Mouse (Mus musculus) C2C12 (cell line): ENCODE results near the gene Abl2. TPM values are rescaled to one million over a fixed set of nuclear protein-coding genes. Genes with fewer than 3 reads are reported as not detected.

Source experiments
- H3K27me3 ChIP-seq: one replicate; pipeline ENCODE4 v1.6.1; 2011; ENCODE audit not compliant: control insufficient read depth, insufficient read depth, insufficient read length
- H3K36me3 ChIP-seq: one replicate; pipeline ENCODE4 v1.6.1; 2011; ENCODE audit not compliant: control insufficient read depth, insufficient read depth
- H3K4me3 ChIP-seq: one replicate; pipeline ENCODE4 v1.5.1; 2011; ENCODE audit warnings: mild to moderate bottlenecking, control low read depth; ENCODE audit not compliant: poor library complexity, insufficient read depth, severe bottlenecking
- H3K79me2 ChIP-seq: one replicate; pipeline ENCODE4 v1.6.1; 2011; ENCODE audit not compliant: control insufficient read depth, insufficient read depth
- H3K79me3 ChIP-seq: one replicate; pipeline ENCODE4 v1.6.1; 2011; ENCODE audit warnings: low read depth, control low read depth
- H3ac ChIP-seq: one replicate; pipeline ENCODE3; 2011; ENCODE audit warnings: low read depth; ENCODE audit not compliant: control insufficient read depth, insufficient read length
- CEBPB ChIP-seq: IDR thresholded peaks from one replicate; pipeline ENCODE4 v1.6.1; 2011; ENCODE audit warnings: low read depth, mild to moderate bottlenecking, control low read depth, moderate library complexity
- CTCF ChIP-seq: IDR thresholded peaks from one replicate; pipeline ENCODE4 v1.5.1; 2011; ENCODE audit not compliant: control insufficient read depth, insufficient read depth, insufficient read length
- FOSL1 ChIP-seq: IDR thresholded peaks from one replicate; pipeline ENCODE4 v1.8.0; 2011; ENCODE audit warnings: mild to moderate bottlenecking, low read length; ENCODE audit not compliant: poor library complexity, insufficient read depth, severe bottlenecking
- MAX ChIP-seq: IDR thresholded peaks from one replicate; pipeline ENCODE4 v1.6.1; 2011; ENCODE audit warnings: mild to moderate bottlenecking, control low read depth
- MYOD1 ChIP-seq: IDR thresholded peaks from one replicate; pipeline ENCODE4 v1.6.1; 2011; ENCODE audit warnings: low read depth; ENCODE audit not compliant: control insufficient read depth, insufficient read length
- MYOG ChIP-seq: IDR thresholded peaks from one replicate; pipeline ENCODE4 v1.6.1; 2011; ENCODE audit not compliant: control insufficient read depth, insufficient read length; ENCODE audit errors: extremely low read depth
- USF1 ChIP-seq: IDR thresholded peaks from one replicate; pipeline ENCODE4 v1.6.1; 2011; ENCODE audit warnings: low read depth, mild to moderate bottlenecking, control low read depth, moderate library complexity
- polyA plus RNA-seq: library from polyadenylated mRNA; unstranded; fragments of >200 nt; fragmentation: generic; extraction: Trizol; gene quantifications from one replicate; pipeline ENCODE4 v1.2.1, GENCODE M21; 2012; ENCODE audit warnings: missing spikeins

Gene Abl2
- polyA plus RNA-seq, 1 experiment, result 17.1 TPM

DNA sequence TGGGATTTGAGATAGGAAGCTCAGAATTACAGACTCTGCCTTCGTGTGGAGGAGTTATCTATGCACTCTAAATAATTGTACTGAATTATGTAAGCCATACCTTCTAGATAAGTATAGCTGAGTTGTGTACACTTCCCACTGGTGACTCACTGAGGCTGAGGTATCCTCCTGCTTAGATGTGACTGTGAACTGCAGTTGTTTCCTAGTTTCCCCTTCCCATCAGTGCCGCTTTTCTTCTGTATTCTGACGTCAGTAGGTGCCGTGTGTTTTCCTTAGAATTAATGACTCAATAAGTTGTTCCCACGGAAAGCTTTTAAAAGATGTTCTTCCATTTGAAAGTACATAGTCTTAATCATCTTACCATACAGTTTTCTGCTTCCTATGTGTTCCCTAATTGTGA lies 34.7 kb downstream of the Abl2 start:
- TF ChIP-seq FOSL1 (no peak), CEBPB (no peak), USF1 (no peak), CTCF (no peak), MYOD1 (no peak), MYOG (no peak), MAX (no peak)
- peaks cover 4% of the 10 kb centered on the region for H3K36me3 ChIP-seq
- H3K4me3 ChIP-seq, result no peak overlapping the region
- peaks cover 96% of the 10 kb centered on the region for H3K79me2 ChIP-seq
- no peaks in the 10 kb centered on the region for H3K27me3 ChIP-seq
- H3K79me3 ChIP-seq, result peaks cover 54% of the 10 kb centered on the region
- H3ac ChIP-seq, result no peak overlapping the region

DNA sequence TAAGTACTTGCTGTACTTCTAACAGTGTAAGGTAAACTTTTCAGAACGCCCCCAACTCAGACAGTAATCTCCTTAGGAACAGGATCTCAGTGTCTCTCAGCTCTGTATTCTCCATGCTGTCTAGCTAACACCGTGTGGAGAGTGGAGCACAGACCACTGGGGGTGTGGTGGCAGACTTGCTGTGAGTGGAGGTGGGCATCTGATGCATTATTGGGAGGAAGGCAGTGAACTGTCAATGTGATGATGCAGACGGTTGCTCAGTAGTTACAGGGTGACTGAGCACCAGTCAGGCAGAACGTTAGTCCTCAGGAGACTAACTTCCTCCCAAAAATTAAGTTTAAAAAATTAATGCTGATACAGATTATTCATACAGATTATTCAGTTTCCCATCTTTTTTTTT lies 38.5 kb downstream of the Abl2 start:
- Histone ChIP-seq H3K36me3 (peaks cover 4% of the 10 kb centered on the region), H3K79me2 (peaks cover 93% of the 10 kb centered on the region)
- no peak for TF ChIP-seq CTCF
- no peak for TF ChIP-seq FOSL1
- TF ChIP-seq MAX, result no peak
- TF ChIP-seq CEBPB, result no peak

DNA sequence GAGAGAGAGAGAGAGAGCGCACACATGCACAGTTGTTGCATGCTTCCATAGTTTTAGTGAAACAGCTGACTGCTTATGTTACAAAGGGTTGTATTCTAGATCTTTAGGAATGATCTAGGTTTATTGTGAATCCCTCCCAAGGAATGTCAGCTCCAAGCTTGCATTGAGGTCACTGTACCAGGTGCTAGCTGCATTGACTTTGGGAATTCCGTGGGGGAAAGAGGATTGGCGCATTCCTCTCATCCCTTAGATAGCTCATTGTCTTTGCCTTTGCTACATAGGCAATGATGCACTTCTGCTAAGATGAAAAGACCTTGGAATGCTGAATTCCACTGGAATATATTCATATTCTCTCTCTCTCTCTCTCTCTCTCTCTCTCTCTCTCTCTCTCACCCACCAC lies 44.0 kb downstream of the Abl2 start:
- H3K27me3 ChIP-seq, result no peaks in the 10 kb centered on the region
- no peak for TF ChIP-seq CEBPB
- TF ChIP-seq MYOG, result no peak
- no peak for TF ChIP-seq MYOD1
- TF ChIP-seq CTCF, result no peak
- no peak for TF ChIP-seq FOSL1
- no peak for TF ChIP-seq USF1
- no peak for TF ChIP-seq MAX
- peaks cover 91% of the 10 kb centered on the region for H3K79me2 ChIP-seq
- peaks cover 38% of the 10 kb centered on the region for H3K79me3 ChIP-seq
- no peaks in the 10 kb centered on the region for H3K36me3 ChIP-seq
- H3ac ChIP-seq, result no peak overlapping the region
- no peak overlapping the region for H3K4me3 ChIP-seq

More for the DNA sequence above, 38.5 kb downstream of the Abl2 start:
- Histone ChIP-seq H3K27me3 (no peaks in the 10 kb centered on the region), H3K4me3 (no peak overlapping the region), H3K79me3 (peaks cover 44% of the 10 kb centered on the region), H3ac (no peak overlapping the region)

DNA sequence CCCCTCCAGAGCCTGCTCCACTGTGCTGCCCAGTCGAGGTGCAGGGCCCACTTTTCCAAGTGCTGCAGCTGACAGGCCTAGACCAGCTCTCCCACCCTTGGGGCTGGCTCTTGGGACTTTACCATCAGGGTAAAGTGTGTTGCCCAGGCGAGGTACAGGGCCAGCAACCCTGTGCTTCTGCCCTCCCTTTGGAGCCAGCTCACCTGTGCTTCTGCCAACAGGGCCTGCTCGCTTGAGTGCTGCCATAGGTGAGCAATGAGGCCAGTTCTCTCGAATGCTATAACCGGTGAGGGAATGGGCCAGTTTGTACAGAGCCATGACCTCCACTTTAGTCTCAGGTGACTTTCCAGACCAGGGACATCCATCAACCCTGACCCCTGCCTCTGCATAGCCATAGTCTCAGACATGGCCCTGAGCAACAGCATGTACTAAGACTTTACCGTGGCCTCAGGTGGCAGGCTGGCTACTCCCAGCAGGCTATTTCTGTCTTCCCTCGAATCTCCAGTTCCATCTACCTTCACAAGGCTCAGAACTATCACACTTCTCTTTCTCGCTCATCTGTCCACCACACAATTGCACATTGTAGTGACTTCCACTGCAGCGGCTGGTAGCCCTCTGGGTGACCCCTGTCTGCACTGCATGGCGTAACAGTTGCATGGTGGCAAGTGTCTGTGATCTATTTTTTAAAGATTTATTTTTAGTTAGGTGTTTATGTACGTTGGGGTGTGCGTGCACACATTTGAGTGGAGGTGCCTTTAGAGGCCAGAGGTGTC lies 46.7 kb downstream of the Abl2 start:
- no peak for TF ChIP-seq CTCF
- TF ChIP-seq FOSL1, result no peak
- no peak for TF ChIP-seq MYOD1
- TF ChIP-seq CEBPB, result no peak
- TF ChIP-seq USF1, result no peak
- TF ChIP-seq MAX, result no peak
- TF ChIP-seq MYOG, result no peak

DNA sequence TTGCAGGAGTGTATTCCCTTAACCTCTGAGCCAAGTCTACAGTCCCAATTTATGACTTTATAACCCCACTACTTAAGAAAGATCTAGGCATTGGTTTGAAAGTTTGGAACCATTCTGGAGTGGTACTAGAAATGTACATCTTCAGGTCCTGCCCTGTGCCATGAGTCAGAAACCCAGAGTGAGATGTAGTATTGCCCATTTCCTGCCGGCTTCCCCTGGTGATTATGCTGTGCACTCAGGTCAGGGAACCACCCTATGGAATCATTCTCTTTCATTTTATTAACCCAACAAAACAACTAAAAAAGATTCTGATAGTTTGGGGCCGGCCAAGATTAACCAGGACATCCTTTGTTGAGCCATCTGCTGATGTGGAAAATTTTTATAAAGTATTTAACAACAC lies 47.4 kb downstream of the Abl2 start:
- TF ChIP-seq CTCF (no peak), MYOD1 (no peak), MYOG (no peak), CEBPB (no peak), USF1 (no peak), FOSL1 (no peak), MAX (no peak)
- H3K79me2 ChIP-seq, result peaks cover 93% of the 10 kb centered on the region
- H3K27me3 ChIP-seq, result no peaks in the 10 kb centered on the region
- no peak overlapping the region for H3K4me3 ChIP-seq
- no peaks in the 10 kb centered on the region for H3K36me3 ChIP-seq
- H3K79me3 ChIP-seq, result peaks cover 54% of the 10 kb centered on the region
- H3ac ChIP-seq, result no peak overlapping the region

More for the DNA sequence above, 46.7 kb downstream of the Abl2 start:
- H3K79me3 ChIP-seq, result peaks cover 50% of the 10 kb centered on the region
- H3ac ChIP-seq, result no peak overlapping the region
- H3K27me3 ChIP-seq, result no peaks in the 10 kb centered on the region
- no peak overlapping the region for H3K4me3 ChIP-seq
- peaks cover 93% of the 10 kb centered on the region for H3K79me2 ChIP-seq
- H3K36me3 ChIP-seq, result no peaks in the 10 kb centered on the region

DNA sequence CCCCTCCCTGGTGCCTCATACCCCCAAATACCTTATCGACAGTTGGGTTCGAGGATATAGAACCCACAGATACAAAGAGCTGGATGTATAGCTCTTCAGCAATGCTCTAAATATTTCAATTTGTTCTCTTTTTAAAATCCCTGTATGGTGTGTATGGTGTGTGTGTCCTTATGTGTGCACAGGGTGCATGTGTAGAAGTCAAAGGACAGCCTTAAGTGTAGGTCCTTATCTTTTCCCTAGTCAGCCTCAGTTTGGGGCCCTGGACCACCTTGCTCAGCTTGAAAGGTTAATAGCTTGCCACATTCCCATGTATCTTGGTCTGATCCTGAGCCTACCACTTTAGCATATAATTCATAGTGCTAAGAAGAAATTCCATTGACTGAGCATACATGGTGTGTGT lies 49.9 kb downstream of the Abl2 start:
- TF ChIP-seq MYOD1 (no peak), CTCF (no peak), CEBPB (no peak)
- no peak overlapping the region for H3K4me3 ChIP-seq

More for the DNA sequence above, 49.9 kb downstream of the Abl2 start:
- Histone ChIP-seq H3K36me3 (no peaks in the 10 kb centered on the region), H3K79me2 (peaks cover 92% of the 10 kb centered on the region), H3ac (no peak overlapping the region), H3K79me3 (peaks cover 50% of the 10 kb centered on the region), H3K27me3 (no peaks in the 10 kb centered on the region)
